Mouse (Mus musculus) MN1 (cell line): ENCODE results near the gene Tmem181a.
A peak's percentile ranks its signal among the peaks of the same experiment; 100 is the strongest.
"Not testable (repeated sequence)": the region's sequence is repeated elsewhere in the genome, so short reads cannot be mapped to it uniquely, and the experiment has no call there.

Experiments
- DNase-seq: peaks from one replicate; pipeline ENCODE4 v3.0.0-alpha.2; 2016; ENCODE audit warnings: low spot score

The Tmem181a gene

GRCm38 (mm10) chr17:6305656-6306270 lies 49.1 kb downstream of the Tmem181a start:
- not testable (repeated sequence) for DNase-seq

- not testable (repeated sequence) for DNase-seq
Observed at GRCm38 (mm10) chr17:6306503-6306902, 49.8 kb downstream of the Tmem181a start.

GRCm38 (mm10) chr17:6311716-6312115 lies 55.1 kb downstream of the Tmem181a start:
- not testable (repeated sequence) for DNase-seq

DNA sequence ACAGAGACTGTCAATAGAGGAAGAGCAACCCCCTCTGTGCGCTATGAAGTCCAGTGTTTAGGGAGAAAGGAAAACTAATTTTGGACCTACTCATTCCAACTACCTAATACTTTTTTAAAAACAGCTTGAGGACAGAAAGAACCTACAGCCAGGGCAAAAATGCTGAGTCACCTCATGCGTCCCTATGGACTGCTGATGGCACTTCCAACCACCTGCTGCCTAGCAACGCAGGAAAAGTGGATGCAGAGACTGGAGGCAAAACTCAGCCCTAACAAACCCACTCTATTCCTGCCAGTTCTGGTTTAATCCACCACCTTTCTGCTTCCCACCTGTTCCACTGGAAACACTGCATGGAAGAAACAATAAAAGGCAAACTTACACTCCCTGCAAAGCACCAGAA lies 56.1 kb downstream of the Tmem181a start:
- peak; percentile 30 for DNase-seq

GRCm38 (mm10) chr17:6314493-6314892 lies 57.8 kb downstream of the Tmem181a start:
- DNase-seq, result not testable (repeated sequence)

DNA sequence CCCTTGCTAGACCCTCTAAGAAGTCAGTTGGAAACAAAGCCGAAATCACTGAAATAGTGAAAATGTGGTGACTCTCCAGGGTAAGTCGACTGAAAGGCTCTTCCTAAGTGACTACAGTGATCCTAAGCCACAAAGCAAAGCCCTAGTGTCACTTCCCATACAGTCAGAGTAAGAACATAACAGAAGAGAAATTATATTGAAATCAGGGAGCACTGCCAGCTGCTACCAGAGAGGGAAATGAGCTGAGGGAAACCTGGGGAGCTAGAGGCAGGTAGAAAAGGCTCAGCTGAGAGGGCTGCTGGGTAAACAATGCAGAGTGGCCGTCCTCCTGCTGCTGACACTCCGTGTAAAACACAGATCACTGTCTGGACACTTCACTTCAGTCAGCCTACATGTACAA lies 59.0 kb downstream of the Tmem181a start:
- DNase-seq, result not testable (repeated sequence)

DNA sequence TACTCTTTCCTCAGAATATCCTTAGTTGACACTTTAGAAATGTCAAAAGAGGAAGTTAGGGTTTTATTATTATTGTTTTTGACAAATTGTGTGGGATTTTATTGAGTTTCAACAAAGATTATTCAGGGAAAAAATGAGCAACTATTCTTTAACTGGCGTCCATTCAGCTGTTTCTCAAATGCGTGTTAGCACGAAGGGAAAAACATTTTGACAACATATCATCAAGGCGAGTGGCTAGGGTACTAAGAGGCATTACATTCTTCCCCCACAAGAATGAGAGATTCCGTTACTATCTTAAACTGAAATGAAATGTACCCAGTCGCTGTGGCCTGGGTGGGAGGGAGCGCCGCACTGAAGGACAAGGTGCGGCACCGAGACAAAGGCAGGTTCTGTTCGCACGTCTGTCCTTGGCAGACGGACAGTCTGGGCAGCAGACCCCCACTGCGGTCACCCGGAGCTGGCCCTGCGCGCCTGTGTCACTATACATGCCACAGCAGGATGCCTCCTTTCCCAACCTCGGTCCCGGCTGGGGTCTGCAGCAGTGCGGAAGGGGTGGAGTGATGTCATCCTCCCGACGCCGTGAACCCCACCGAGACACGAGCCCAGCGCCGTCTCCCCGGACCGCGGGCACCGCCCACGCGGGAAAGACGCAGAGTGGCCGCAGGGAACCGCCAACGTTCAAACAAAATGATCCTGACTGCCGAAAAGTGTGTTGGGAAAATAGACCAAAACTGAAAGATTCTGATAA lies 59.9 kb downstream of the Tmem181a start:
- peak; percentile 48 for DNase-seq

GRCm38 (mm10) chr17:6317339-6317985 lies 60.8 kb downstream of the Tmem181a start, which contains the start of gene Dynlt1a:
TSS of gene Dynlt1a (minus strand) at chr17:6317500.
- peak; percentile 92 for DNase-seq

DNA sequence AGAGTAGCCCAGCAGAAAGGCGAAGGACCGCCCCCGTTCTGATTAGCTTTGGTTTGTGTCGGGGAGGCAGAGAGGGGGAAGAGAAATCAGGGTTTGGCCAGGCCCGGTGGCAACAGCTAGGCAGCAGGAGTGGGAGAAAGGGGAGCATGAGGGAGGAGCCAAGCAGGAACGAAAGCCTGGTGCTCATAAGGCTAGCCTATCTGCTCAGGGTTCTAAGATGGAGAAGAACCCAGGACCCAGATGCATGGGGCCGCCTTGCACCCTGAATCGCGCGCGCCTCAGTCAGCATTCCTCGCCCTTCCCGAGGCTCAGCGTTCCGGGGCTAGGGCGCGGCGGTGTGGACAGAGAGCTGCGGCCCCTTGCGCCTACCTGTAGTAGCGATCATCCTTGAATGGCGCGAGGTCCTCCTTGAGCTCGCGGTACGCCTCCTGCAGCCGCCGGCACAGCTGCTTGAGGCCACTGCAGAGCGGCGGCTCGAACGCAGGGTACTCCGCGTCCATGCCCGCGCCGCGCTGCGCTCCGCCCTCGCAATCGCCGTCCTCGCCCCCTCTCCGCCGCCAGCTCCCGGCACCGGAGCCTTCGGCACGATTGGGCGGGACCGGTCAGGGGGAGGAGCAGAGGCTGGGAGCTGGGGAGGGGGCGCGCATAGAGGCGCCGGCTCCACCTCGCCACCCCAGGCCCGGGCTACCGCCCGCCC lies 64.6 kb downstream of the Tmem181a start:
- not testable (repeated sequence) for DNase-seq

DNA sequence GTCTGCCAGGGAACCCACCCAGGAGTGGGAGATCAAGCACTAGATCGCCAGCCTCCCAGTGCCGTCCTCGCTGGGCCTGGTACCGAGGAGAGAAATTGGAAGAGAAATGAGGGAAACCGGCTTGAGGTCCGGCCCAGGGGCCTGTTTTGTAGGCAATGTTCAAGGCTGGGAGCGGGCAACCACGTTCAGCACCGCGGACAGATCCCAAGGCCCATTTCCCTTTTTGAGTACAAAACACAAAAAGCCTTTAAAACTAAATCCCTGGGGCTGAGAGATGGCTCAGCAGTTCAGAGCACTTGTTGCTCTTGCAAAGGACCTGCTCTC lies 65.1 kb downstream of the Tmem181a start:
- not testable (repeated sequence) for DNase-seq

GRCm38 (mm10) chr17:6325021-6325420 lies 68.4 kb downstream of the Tmem181a start:
- not testable (repeated sequence) for DNase-seq

- not testable (repeated sequence) for DNase-seq
Observed at GRCm38 (mm10) chr17:6325543-6325942, 68.9 kb downstream of the Tmem181a start.

DNA sequence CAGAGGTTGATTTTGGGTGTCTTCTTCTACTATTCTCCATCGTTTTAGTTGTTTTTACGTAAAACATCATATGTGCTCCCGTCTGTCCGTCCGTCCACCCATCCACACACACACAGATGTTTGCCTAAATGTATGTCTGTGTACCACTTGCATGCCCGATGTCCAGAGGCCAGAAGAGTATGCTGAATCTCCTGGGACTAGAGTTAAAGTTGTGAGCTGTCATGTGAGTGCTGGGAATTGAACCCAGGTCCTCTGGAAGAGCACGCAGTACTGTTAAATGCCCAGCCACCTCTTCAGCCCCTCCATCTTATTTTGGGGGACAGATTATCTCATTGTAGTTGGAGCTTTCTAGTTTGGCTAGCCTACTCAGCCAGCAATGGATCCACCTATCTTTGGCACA lies 70.9 kb downstream of the Tmem181a start:
- DNase-seq, result not testable (repeated sequence)

- not testable (repeated sequence) for DNase-seq
Observed at GRCm38 (mm10) chr17:6328997-6329396, 72.3 kb downstream of the Tmem181a start.

- DNase-seq, result not testable (repeated sequence)
Observed at GRCm38 (mm10) chr17:6342606-6343294, 86.1 kb downstream of the Tmem181a start.

DNA sequence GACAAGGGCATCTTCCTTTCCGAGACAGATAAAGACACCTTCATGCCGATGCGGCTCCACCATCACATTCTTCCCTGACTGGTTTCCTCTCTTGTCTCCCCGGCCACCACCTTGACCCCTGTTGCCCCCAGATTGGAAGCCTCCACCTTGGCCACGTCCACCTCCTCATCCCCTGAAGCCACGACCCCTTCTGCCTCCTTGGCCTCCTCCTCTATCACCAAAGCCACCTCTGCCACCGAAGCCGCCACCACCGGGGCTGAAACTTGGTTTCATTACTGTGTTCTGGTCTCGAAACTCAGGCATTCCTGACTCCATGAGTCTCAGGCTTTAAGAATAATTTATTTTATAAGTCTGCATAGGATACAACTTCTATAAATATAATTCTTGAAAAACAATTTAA lies 98.6 kb downstream of the Tmem181a start:
- not testable (repeated sequence) for DNase-seq
